Mouse (Mus musculus): ENCODE measurements around the gene Gpr137. TPM values are rescaled to one million over a fixed set of nuclear protein-coding genes. Genes with fewer than 3 reads are reported as not detected.

Gpr137 gene
- polyA plus RNA-seq, 1 experiment from 2014 or later = 26.9 TPM

DNA sequence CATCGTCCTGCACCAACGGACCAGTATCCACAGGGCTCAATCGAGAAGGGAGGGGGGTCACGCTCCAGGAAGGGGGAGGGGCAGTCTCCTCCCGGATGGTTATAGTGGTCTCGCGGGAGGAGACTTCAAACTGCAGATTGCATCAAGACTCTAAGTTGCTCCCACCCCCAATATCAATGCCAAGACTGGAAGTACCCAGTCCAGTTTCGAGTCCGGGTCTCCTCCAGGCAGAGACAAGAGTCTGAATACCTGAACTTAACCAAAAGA is 17.0 kb downstream of the Gpr137 start, which contains the start of gene Catsperz:
TSS of gene Catsperz (minus strand) at position 74 of the 267 bp plus-strand sequence.
- Histone ChIP-seq H3K9me3 (no peaks in the 10 kb centered on the region), H3K4me1 (peaks cover 50% of the 10 kb centered on the region), H3K27me3 (peaks cover 77% of the 10 kb centered on the region), H3K9ac (peak within 1 kb of the TSS; percentile 54), H3K4me3 (peak within 1 kb of the TSS; percentile 29), H3K27ac (no peak within 1 kb of the TSS; the same call in 1 of the 2 replicates), H3K4me2 (peak within 1 kb of the TSS; percentile 49), H3K36me3 (no peaks in the 10 kb centered on the region)
- no peak for ATAC-seq (ENCODE audit: insufficient number of reproducible peaks, insufficient read depth, low FRiP score, low TSS enrichment, low read depth)
- 3% methylated on average over 9 of the region's 9 CpGs for WGBS

GRCm38 (mm10) chr19:6924461-6925306 is 17.6 kb downstream of the Gpr137 start:
- 3% methylated on average over 39 of the region's 39 CpGs for WGBS
- Histone ChIP-seq H3K9me3 (no peaks in the 10 kb centered on the region), H3K9ac (peak overlapping the region; percentile 54), H3K4me2 (peak overlapping the region; percentile 49), H3K4me1 (peaks cover 56% of the 10 kb centered on the region), H3K27ac (no peak overlapping the region), H3K27me3 (peaks cover 73% of the 10 kb centered on the region), H3K4me3 (peak overlapping the region; percentile 29), H3K36me3 (no peaks in the 10 kb centered on the region)
- ATAC-seq (ENCODE audit: insufficient number of reproducible peaks, insufficient read depth, low FRiP score, low TSS enrichment, low read depth) = no peak

GRCm38 (mm10) chr19:6922901-6923735 is 19.2 kb downstream of the Gpr137 start:
- Histone ChIP-seq H3K36me3 (no peaks in the 10 kb centered on the region), H3K4me1 (peaks cover 56% of the 10 kb centered on the region), H3K9me3 (no peaks in the 10 kb centered on the region), H3K9ac (no peak overlapping the region), H3K4me2 (peak overlapping the region; percentile 93; the same call in 1 of the 2 replicates), H3K27me3 (peaks cover 59% of the 10 kb centered on the region), H3K27ac (no peak overlapping the region), H3K4me3 (no peak overlapping the region)
- no peak for ATAC-seq (ENCODE audit: insufficient number of reproducible peaks, insufficient read depth, low FRiP score, low TSS enrichment, low read depth)
- WGBS = 62% methylated on average over 6 of the region's 6 CpGs

GRCm38 (mm10) chr19:6921647-6922567 is 20.4 kb downstream of the Gpr137 start, which contains the start of gene Esrra:
TSS of gene Esrra (minus strand) at chr19:6921813.
- H3K27ac ChIP-seq = peak within 1 kb of the TSS; percentile 51
- ATAC-seq (ENCODE audit: insufficient number of reproducible peaks, insufficient read depth, low FRiP score, low TSS enrichment, low read depth) = peak; percentile 91

DNA sequence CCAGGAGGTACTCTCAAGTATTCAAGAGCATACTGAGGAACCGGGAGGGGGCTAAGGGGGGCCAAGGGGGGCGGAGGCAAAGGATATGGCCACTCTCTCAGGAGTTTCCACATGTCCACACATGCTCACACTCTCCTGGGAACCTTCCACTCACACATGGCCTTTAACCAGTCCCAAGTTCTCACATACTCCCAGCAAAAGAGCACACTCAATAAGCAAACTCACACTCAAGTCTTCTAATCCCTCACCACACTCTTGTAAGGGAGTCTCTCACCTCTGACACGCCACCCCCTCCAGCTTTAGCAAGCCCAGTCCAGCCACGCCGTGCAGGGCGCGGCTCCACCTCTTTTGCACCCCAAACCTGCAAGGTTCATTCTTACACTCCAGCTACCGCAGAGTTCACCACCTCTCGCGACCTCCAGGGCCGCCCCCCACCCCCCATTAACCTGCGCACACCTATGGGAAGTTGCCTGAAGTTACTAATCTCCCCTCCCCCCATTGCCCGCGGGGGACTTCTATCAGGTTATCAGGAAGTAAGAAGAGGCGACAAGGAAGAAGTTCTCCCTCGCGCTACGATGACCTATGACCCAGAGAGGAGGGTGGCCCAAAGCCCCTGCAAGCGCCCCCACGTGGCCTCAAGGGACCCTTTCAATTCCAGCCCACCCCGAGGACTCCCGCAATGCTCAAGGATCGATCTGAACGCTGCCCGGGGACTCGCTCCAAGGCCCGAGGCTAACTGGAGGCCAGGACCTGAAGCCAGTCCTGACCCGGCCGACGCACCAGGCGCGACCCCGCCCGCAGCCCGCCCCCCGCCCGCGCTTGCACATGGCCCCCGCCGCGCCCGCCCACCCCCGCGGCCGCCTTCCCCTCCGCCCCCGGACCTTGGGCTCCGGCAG is 21.3 kb downstream of the Gpr137 start:
- no peak; the same call in 1 of the 2 replicates for ATAC-seq (ENCODE audit: insufficient number of reproducible peaks, insufficient read depth, low FRiP score, low TSS enrichment, low read depth)
- no peaks in the 10 kb centered on the region for H3K36me3 ChIP-seq
- H3K27me3 ChIP-seq = peaks cover 37% of the 10 kb centered on the region
- peak overlapping the region; percentile 93 for H3K4me2 ChIP-seq
- H3K27ac ChIP-seq = peak overlapping the region; percentile 51
- no peaks in the 10 kb centered on the region for H3K9me3 ChIP-seq
- peak overlapping the region; percentile 79 for H3K4me3 ChIP-seq
- peaks cover 38% of the 10 kb centered on the region for H3K4me1 ChIP-seq
- WGBS = 2% methylated on average over 45 of the region's 48 CpGs
- H3K9ac ChIP-seq = peak overlapping the region; percentile 78

More at GRCm38 (mm10) chr19:6921647-6922567, 20.4 kb downstream of the Gpr137 start, which contains the start of gene Esrra:
- no peaks in the 10 kb centered on the region for H3K9me3 ChIP-seq
- H3K4me1 ChIP-seq = peaks cover 46% of the 10 kb centered on the region
- peak within 1 kb of the TSS; percentile 78 for H3K9ac ChIP-seq
- H3K36me3 ChIP-seq = no peaks in the 10 kb centered on the region
- under 1% methylated on average over 64 of the region's 66 CpGs for WGBS
- peaks cover 46% of the 10 kb centered on the region for H3K27me3 ChIP-seq
- peak within 1 kb of the TSS; percentile 79 for H3K4me3 ChIP-seq
- peak within 1 kb of the TSS; percentile 93 for H3K4me2 ChIP-seq

GRCm38 (mm10) chr19:6919876-6920740 is 22.2 kb downstream of the Gpr137 start:
- ATAC-seq (ENCODE audit: insufficient number of reproducible peaks, insufficient read depth, low FRiP score, low TSS enrichment, low read depth) = no peak
- peaks cover 28% of the 10 kb centered on the region for H3K27me3 ChIP-seq
- peak overlapping the region; percentile 78 for H3K9ac ChIP-seq
- no peaks in the 10 kb centered on the region for H3K9me3 ChIP-seq
- H3K4me2 ChIP-seq = peak overlapping the region; percentile 93
- WGBS = 37% methylated on average over 8 of the region's 8 CpGs
- H3K4me1 ChIP-seq = peaks cover 29% of the 10 kb centered on the region
- H3K4me3 ChIP-seq = peak overlapping the region; percentile 79
- no peaks in the 10 kb centered on the region for H3K36me3 ChIP-seq
- H3K27ac ChIP-seq = no peak overlapping the region

DNA sequence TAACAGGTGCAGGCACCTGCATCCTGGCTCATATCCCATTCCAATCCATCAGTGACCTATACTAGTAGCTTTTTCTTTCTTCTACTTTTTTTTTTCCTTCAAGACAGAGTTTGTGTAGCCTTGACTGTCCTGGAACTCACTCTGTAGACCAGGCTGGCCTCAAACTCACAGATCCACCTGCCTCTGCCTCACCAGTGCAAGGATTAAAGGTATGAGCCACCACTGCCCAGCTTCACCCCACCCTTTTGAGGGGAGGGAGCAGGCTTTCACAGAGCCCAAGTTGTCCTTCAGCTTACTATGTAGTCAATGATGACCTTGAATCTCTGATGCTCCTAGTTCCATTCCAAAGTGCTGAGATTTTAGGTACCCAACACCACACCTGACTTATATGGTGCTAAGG is 22.8 kb downstream of the Gpr137 start:
- H3K27ac ChIP-seq = no peak overlapping the region
- H3K27me3 ChIP-seq = peaks cover 22% of the 10 kb centered on the region
- no peak overlapping the region for H3K4me2 ChIP-seq
- H3K4me1 ChIP-seq = peaks cover 23% of the 10 kb centered on the region
- no peak overlapping the region for H3K4me3 ChIP-seq
- H3K9ac ChIP-seq = no peak overlapping the region
- 0 out of 2 replicates have a peak, but pooled peaks cover 2% of the 10 kb centered on the region for H3K36me3 ChIP-seq
- no peak for ATAC-seq (ENCODE audit: insufficient number of reproducible peaks, insufficient read depth, low FRiP score, low TSS enrichment, low read depth)
- no peaks in the 10 kb centered on the region for H3K9me3 ChIP-seq

DNA sequence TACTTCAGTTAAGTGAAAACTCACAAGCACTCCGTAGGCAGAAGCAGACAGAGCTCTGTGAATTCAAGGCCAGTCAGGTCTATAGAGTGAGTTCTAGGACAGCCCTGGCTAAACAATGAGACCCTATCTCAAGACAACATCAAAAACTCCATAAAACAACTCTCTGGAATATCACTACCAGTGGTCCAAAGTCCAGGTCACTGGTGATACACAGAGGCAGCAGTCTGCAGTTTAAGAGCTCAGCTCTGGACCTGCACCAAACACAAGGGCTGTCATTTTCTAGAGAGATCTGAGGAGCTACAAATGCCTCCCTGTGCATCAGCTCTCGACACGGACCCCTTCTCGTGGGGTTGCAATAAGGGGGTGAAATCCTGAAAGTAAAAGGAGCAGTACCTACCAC is 24.0 kb downstream of the Gpr137 start:
- H3K4me2 ChIP-seq = no peak overlapping the region
- H3K9me3 ChIP-seq = no peaks in the 10 kb centered on the region
- no peak overlapping the region for H3K9ac ChIP-seq
- 87% methylated on average over 4 of the region's 4 CpGs for WGBS
- peaks cover 23% of the 10 kb centered on the region for H3K4me1 ChIP-seq
- H3K36me3 ChIP-seq = peaks cover 13% of the 10 kb centered on the region
- ATAC-seq (ENCODE audit: insufficient number of reproducible peaks, insufficient read depth, low FRiP score, low TSS enrichment, low read depth) = no peak
- no peak overlapping the region for H3K4me3 ChIP-seq
- peaks cover 11% of the 10 kb centered on the region for H3K27me3 ChIP-seq
- H3K27ac ChIP-seq = no peak overlapping the region

GRCm38 (mm10) chr19:6916496-6916895 is 25.8 kb downstream of the Gpr137 start:
- H3K9ac ChIP-seq = no peak overlapping the region
- peaks cover 19% of the 10 kb centered on the region for H3K4me1 ChIP-seq
- ATAC-seq (ENCODE audit: insufficient number of reproducible peaks, insufficient read depth, low FRiP score, low TSS enrichment, low read depth) = no peak
- 80% methylated on average over 4 of the region's 4 CpGs for WGBS
- H3K36me3 ChIP-seq = peaks cover 31% of the 10 kb centered on the region
- no peaks in the 10 kb centered on the region for H3K27me3 ChIP-seq
- no peaks in the 10 kb centered on the region for H3K9me3 ChIP-seq
- no peak overlapping the region for H3K4me2 ChIP-seq
- no peak overlapping the region for H3K4me3 ChIP-seq
- no peak overlapping the region for H3K27ac ChIP-seq

Measured in embryonic facial prominence, embryonic 13.5 days (tissue).